Mouse (Mus musculus): ENCODE results near the gene Crim1. TPM values are rescaled to one million over a fixed set of nuclear protein-coding genes. Genes with fewer than 3 reads are reported as not detected.

The Crim1 gene
- polyA plus RNA-seq, 1 experiment: 3.2 TPM

DNA sequence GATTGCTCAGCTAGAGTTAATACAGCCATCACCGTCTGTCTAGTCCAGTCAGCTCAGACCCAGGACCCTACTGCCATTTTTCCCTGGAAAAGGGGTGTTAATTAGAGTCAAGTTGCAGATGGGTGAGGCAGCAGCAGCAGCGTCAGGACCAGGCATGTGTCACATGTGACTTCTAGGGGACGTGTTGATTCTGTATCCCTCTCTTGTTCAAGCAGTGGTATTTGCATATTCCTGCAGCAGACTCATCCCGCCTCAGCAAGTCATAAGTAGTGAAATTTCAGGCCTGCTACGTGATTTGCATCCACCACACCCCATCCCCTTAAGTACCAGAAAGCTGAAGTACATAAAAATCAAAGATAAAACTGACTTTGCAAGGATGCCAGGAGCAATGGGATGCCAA lies 113.6 kb downstream of the Crim1 start:
- no peak overlapping the region for H3K4me3 ChIP-seq (replicated peaks)
- H3K4me1 ChIP-seq: peaks cover 22% of the 10 kb centered on the region
- no peaks in the 10 kb centered on the region for H3K9me3 ChIP-seq
- TF ChIP-seq GATA1 (IDR thresholded peaks at IDR 0.05; ENCODE audit: borderline replicate concordance, low read length) (no peak), FLI1 (IDR thresholded peaks at IDR 0.05; ENCODE audit: low read length) (no peak)
- H3K27me3 ChIP-seq (replicated peaks): no peaks in the 10 kb centered on the region
- peaks cover 37% of the 10 kb centered on the region for H3K36me3 ChIP-seq (replicated peaks; ENCODE audit: low read length)

- no peaks in the 10 kb centered on the region for H3K9me3 ChIP-seq
- H3K36me3 ChIP-seq (replicated peaks; ENCODE audit: low read length): peaks cover 39% of the 10 kb centered on the region
- H3K4me3 ChIP-seq (replicated peaks): no peak overlapping the region
- H3K27me3 ChIP-seq (replicated peaks): no peaks in the 10 kb centered on the region
- H3K4me1 ChIP-seq: peaks cover 26% of the 10 kb centered on the region
- TF ChIP-seq GATA1 (IDR thresholded peaks at IDR 0.05; ENCODE audit: borderline replicate concordance, low read length) (no peak), FLI1 (IDR thresholded peaks at IDR 0.05; ENCODE audit: low read length) (no peak)
Observed at GRCm38 (mm10) chr17:78315659-78316058, 115.6 kb downstream of the Crim1 start.

DNA sequence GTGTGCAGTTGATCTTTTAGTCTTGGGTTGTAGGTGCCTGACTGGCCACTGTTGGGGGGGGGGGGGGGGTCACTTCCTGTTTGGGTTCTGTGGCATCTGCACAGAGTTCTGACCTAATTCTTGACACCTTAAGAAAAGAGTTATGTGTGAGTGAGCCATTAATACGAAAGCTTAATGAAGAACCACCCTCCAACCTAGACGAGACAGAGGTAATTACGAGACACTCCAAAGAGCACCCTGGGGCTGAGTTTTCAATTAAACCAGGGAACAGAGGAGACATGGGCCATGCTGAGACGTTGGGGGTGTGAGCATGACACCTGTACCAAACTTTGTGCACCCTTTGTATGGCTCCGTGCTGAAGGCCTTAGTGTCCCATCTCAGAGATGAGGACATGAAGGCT lies 117.3 kb downstream of the Crim1 start:
- Histone ChIP-seq H3K9me3 (no peaks in the 10 kb centered on the region), H3K4me3 (replicated peaks) (no peak overlapping the region), H3K36me3 (replicated peaks; ENCODE audit: low read length) (peaks cover 37% of the 10 kb centered on the region), H3K4me1 (peaks cover 30% of the 10 kb centered on the region), H3K27me3 (replicated peaks) (no peaks in the 10 kb centered on the region)
- TF ChIP-seq GATA1 (IDR thresholded peaks at IDR 0.05; ENCODE audit: borderline replicate concordance, low read length): no peak
- TF ChIP-seq FLI1 (IDR thresholded peaks at IDR 0.05; ENCODE audit: low read length): no peak

GRCm38 (mm10) chr17:78318810-78319209 lies 118.8 kb downstream of the Crim1 start:
- no peak for TF ChIP-seq GATA1 (IDR thresholded peaks at IDR 0.05; ENCODE audit: borderline replicate concordance, low read length)
- no peak for TF ChIP-seq FLI1 (IDR thresholded peaks at IDR 0.05; ENCODE audit: low read length)
- Histone ChIP-seq H3K27me3 (replicated peaks) (no peaks in the 10 kb centered on the region), H3K9me3 (no peaks in the 10 kb centered on the region), H3K36me3 (replicated peaks; ENCODE audit: low read length) (peaks cover 26% of the 10 kb centered on the region), H3K4me3 (replicated peaks) (no peak overlapping the region), H3K4me1 (peaks cover 23% of the 10 kb centered on the region)

GRCm38 (mm10) chr17:78321216-78321835 lies 121.3 kb downstream of the Crim1 start:
- no peak overlapping the region for H3K4me3 ChIP-seq (replicated peaks)
- peaks cover 14% of the 10 kb centered on the region for H3K36me3 ChIP-seq (replicated peaks; ENCODE audit: low read length)
- no peaks in the 10 kb centered on the region for H3K27me3 ChIP-seq (replicated peaks)
- H3K9me3 ChIP-seq: no peaks in the 10 kb centered on the region
- TF ChIP-seq FLI1 (IDR thresholded peaks at IDR 0.05; ENCODE audit: low read length): no peak
- H3K4me1 ChIP-seq: peaks cover 30% of the 10 kb centered on the region

GRCm38 (mm10) chr17:78322369-78323335 lies 122.6 kb downstream of the Crim1 start:
- no peak for TF ChIP-seq FLI1 (IDR thresholded peaks at IDR 0.05; ENCODE audit: low read length)
- Histone ChIP-seq H3K4me1 (peaks cover 33% of the 10 kb centered on the region), H3K9me3 (no peaks in the 10 kb centered on the region), H3K27me3 (replicated peaks) (no peaks in the 10 kb centered on the region), H3K36me3 (replicated peaks; ENCODE audit: low read length) (peaks cover 12% of the 10 kb centered on the region), H3K4me3 (replicated peaks) (no peak overlapping the region)

- no peaks in the 10 kb centered on the region for H3K27me3 ChIP-seq (replicated peaks)
- TF ChIP-seq GATA1 (IDR thresholded peaks at IDR 0.05; ENCODE audit: borderline replicate concordance, low read length): no peak
- TF ChIP-seq FLI1 (IDR thresholded peaks at IDR 0.05; ENCODE audit: low read length): no peak
Observed at GRCm38 (mm10) chr17:78325761-78326332, 125.8 kb downstream of the Crim1 start.

GRCm38 (mm10) chr17:78326381-78326780 lies 126.3 kb downstream of the Crim1 start:
- H3K27me3 ChIP-seq (replicated peaks): no peaks in the 10 kb centered on the region
- peak overlapping the region; percentile 44 for H3K4me3 ChIP-seq (replicated peaks)
- TF ChIP-seq GATA1 (IDR thresholded peaks at IDR 0.05; ENCODE audit: borderline replicate concordance, low read length): no peak
- H3K36me3 ChIP-seq (replicated peaks; ENCODE audit: low read length): peaks cover 6% of the 10 kb centered on the region
- peaks cover 41% of the 10 kb centered on the region for H3K4me1 ChIP-seq
- H3K9me3 ChIP-seq: no peaks in the 10 kb centered on the region

More at GRCm38 (mm10) chr17:78325761-78326332, 125.8 kb downstream of the Crim1 start:
- no peak overlapping the region for H3K4me3 ChIP-seq (replicated peaks)
- no peaks in the 10 kb centered on the region for H3K9me3 ChIP-seq
- H3K36me3 ChIP-seq (replicated peaks; ENCODE audit: low read length): peaks cover 6% of the 10 kb centered on the region
- H3K4me1 ChIP-seq: peaks cover 42% of the 10 kb centered on the region

DNA sequence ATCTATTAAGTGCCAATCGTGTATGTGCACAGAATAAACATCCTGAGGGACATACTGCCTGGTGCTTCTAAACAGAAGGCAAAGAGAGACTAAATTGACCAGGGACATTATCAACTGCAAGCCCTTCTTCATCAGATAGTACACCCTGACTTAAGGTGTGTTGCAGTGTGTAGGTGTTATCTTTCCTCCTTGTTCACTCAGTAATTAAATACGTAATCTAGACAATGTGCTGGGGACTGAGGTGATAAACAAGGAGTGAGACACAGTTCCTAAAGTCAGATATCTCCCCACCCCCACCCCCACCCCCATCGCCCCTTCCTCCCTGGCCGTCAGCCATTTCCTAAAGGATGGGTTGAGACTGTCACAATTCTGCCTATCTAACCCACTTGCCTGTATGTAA lies 127.1 kb downstream of the Crim1 start:
- no peak for TF ChIP-seq FLI1 (IDR thresholded peaks at IDR 0.05; ENCODE audit: low read length)
- TF ChIP-seq GATA1 (IDR thresholded peaks at IDR 0.05; ENCODE audit: borderline replicate concordance, low read length): no peak
- Histone ChIP-seq H3K27me3 (replicated peaks) (no peaks in the 10 kb centered on the region), H3K4me3 (replicated peaks) (peak overlapping the region; percentile 9), H3K36me3 (replicated peaks; ENCODE audit: low read length) (peaks cover 6% of the 10 kb centered on the region), H3K4me1 (peaks cover 39% of the 10 kb centered on the region), H3K9me3 (no peaks in the 10 kb centered on the region)

DNA sequence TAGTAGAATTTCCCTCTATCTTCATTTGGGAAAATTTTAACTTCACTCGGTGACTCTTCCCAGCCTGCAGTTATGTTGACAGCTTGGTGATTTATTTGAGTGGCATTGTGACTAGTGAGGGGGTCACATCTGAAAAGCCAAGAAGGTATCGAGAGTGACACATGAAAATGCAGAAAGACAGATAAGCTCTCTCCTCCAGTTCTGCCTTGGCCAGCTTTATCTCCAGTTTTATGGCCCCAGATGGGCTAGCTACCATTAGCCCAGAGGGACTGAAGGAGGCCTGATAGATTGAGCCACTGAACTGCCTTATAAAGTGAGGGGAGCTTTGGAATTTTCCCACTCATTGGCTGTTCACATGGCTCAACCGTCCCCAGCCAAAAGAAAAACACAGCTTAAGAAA lies 128.2 kb downstream of the Crim1 start:
- H3K36me3 ChIP-seq (replicated peaks; ENCODE audit: low read length): peaks cover 6% of the 10 kb centered on the region
- H3K4me3 ChIP-seq (replicated peaks): no peak overlapping the region
- TF ChIP-seq GATA1 (IDR thresholded peaks at IDR 0.05; ENCODE audit: borderline replicate concordance, low read length) (no peak), FLI1 (IDR thresholded peaks at IDR 0.05; ENCODE audit: low read length) (no peak)
- H3K9me3 ChIP-seq: no peaks in the 10 kb centered on the region
- no peaks in the 10 kb centered on the region for H3K27me3 ChIP-seq (replicated peaks)
- peaks cover 39% of the 10 kb centered on the region for H3K4me1 ChIP-seq
